Mouse (Mus musculus): ENCODE measurements around the gene Vil1. TPM values are rescaled to one million over a fixed set of nuclear protein-coding genes. Genes with fewer than 3 reads are reported as not detected.

The Vil1 gene
- total RNA-seq, 1 experiment: 1.2 TPM

GRCm38 (mm10) chr1:74397268-74397918, 11.8 kb upstream of the Vil1 start:
- Histone ChIP-seq H3K27ac (ENCODE audit: insufficient read depth, low read depth, low read length, poor library complexity, severe bottlenecking) (peak overlapping the region; percentile 79), H3K9ac (ENCODE audit: insufficient read depth, low read depth, low read length, poor library complexity, severe bottlenecking) (peak overlapping the region; percentile 71), H3K4me1 (ENCODE audit: control insufficient read depth in 2 of 2, insufficient read depth in 2 of 2, low read length in 2 of 2, poor library complexity in 1 of 2) (peaks cover 0 to 17% of the 10 kb centered on the region in 2 experiments; a peak in 1 of 4 replicates), H3K9me3 (ENCODE audit: control insufficient read depth, insufficient read depth, low read depth, low read length) (no peaks in the 10 kb centered on the region), H3K36me3 (ENCODE audit: control insufficient read depth, insufficient read depth, low read length, poor library complexity, severe bottlenecking) (peaks cover 14% of the 10 kb centered on the region; the same call in 1 of the 2 replicates), H3K4me3 (ENCODE audit: insufficient read depth in 1 of 2, low read depth in 1 of 2, low read length in 2 of 2, poor library complexity in 1 of 2, severe bottlenecking in 1 of 2) (peak overlapping the region; percentile 45 to 61)
- TF ChIP-seq MAFK (IDR thresholded peaks at IDR 0.05; ENCODE audit: insufficient read depth, low read depth, low read length) (no peak), HCFC1 (IDR thresholded peaks at IDR 0.05; ENCODE audit: borderline replicate concordance, insufficient read depth, low read length) (0 out of 2 replicates have a peak, but pooled peaks have one; percentile 50), CHD2 (IDR thresholded peaks at IDR 0.05; ENCODE audit: low read depth, low read length) (no peak), ZC3H11A (IDR thresholded peaks at IDR 0.05; ENCODE audit: borderline replicate concordance, low read depth, low read length) (no peak)
- DNase-seq (ENCODE audit: low read depth, low spot score): peak; percentile 86
- in situ Hi-C loops (cut with MboI; ENCODE audit: low sequenced_read_pairs in 2 of 2, unreplicated experiment in 2 of 2): no loop called here

DNA sequence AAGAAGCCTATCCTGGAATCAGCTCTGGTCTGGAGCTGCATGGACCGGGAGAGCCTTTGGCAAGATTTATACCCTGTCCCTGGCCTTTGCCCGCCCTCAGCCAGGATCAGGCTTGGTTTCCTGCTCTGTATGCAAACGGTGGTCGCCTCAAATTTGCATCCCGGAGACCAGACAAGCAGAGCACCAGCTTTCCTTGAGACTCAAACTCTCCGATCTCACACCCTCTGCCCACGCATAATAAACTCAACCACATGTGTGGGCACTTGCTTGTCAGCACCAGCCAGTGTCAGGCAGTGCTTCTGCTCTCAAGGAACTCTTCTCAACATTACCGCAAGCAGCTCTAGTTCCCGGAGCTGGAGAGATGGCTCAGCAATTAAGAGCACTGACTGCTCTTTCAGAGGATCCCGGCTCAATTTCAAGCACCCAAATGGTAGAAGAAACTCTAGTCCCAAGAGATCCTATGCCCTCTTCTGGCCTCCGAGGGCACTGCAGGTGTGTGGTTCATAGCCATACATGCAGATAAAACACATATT, 11.2 kb upstream of the Vil1 start:
- peaks cover 0 to 13% of the 10 kb centered on the region in 2 experiments; a peak in 1 of 4 replicates for H3K4me1 ChIP-seq (ENCODE audit: control insufficient read depth in 2 of 2, insufficient read depth in 2 of 2, low read length in 2 of 2, poor library complexity in 1 of 2)
- H3K9ac ChIP-seq (ENCODE audit: insufficient read depth, low read depth, low read length, poor library complexity, severe bottlenecking): peak overlapping the region; percentile 71
- H3K9me3 ChIP-seq (ENCODE audit: control insufficient read depth, insufficient read depth, low read depth, low read length): no peaks in the 10 kb centered on the region
- DNase-seq (ENCODE audit: low read depth, low spot score): peak; percentile 63
- in situ Hi-C loops (cut with MboI; ENCODE audit: low sequenced_read_pairs in 2 of 2, unreplicated experiment in 2 of 2): no loop called here
- H3K36me3 ChIP-seq (ENCODE audit: control insufficient read depth, insufficient read depth, low read length, poor library complexity, severe bottlenecking): peaks cover 14% of the 10 kb centered on the region; the same call in 1 of the 2 replicates
- TF ChIP-seq CHD2 (IDR thresholded peaks at IDR 0.05; ENCODE audit: low read depth, low read length) (no peak), ZNF384 (IDR thresholded peaks at IDR 0.05; ENCODE audit: low read depth, low read length) (no peak), ZC3H11A (IDR thresholded peaks at IDR 0.05; ENCODE audit: borderline replicate concordance, low read depth, low read length) (0 out of 2 replicates have a peak, but pooled peaks have one; percentile 13), MAFK (IDR thresholded peaks at IDR 0.05; ENCODE audit: insufficient read depth, low read depth, low read length) (no peak), HCFC1 (IDR thresholded peaks at IDR 0.05; ENCODE audit: borderline replicate concordance, insufficient read depth, low read length) (no peak)
- H3K4me3 ChIP-seq (ENCODE audit: insufficient read depth in 1 of 2, low read depth in 1 of 2, low read length in 2 of 2, poor library complexity in 1 of 2, severe bottlenecking in 1 of 2): peak overlapping the region; percentile 45 to 61
- peak overlapping the region; percentile 56 for H3K27ac ChIP-seq (ENCODE audit: insufficient read depth, low read depth, low read length, poor library complexity, severe bottlenecking)

GRCm38 (mm10) chr1:74400531-74400930, 8.6 kb upstream of the Vil1 start:
- no peak for TF ChIP-seq ZNF384 (IDR thresholded peaks at IDR 0.05; ENCODE audit: low read depth, low read length)
- TF ChIP-seq HCFC1 (IDR thresholded peaks at IDR 0.05; ENCODE audit: borderline replicate concordance, insufficient read depth, low read length): no peak
- TF ChIP-seq MAFK (IDR thresholded peaks at IDR 0.05; ENCODE audit: insufficient read depth, low read depth, low read length): no peak
- TF ChIP-seq ZC3H11A (IDR thresholded peaks at IDR 0.05; ENCODE audit: borderline replicate concordance, low read depth, low read length): no peak
- no peak for TF ChIP-seq CHD2 (IDR thresholded peaks at IDR 0.05; ENCODE audit: low read depth, low read length)
- in situ Hi-C loops (cut with MboI; ENCODE audit: low sequenced_read_pairs in 2 of 2, unreplicated experiment in 2 of 2): no loop called here

DNA sequence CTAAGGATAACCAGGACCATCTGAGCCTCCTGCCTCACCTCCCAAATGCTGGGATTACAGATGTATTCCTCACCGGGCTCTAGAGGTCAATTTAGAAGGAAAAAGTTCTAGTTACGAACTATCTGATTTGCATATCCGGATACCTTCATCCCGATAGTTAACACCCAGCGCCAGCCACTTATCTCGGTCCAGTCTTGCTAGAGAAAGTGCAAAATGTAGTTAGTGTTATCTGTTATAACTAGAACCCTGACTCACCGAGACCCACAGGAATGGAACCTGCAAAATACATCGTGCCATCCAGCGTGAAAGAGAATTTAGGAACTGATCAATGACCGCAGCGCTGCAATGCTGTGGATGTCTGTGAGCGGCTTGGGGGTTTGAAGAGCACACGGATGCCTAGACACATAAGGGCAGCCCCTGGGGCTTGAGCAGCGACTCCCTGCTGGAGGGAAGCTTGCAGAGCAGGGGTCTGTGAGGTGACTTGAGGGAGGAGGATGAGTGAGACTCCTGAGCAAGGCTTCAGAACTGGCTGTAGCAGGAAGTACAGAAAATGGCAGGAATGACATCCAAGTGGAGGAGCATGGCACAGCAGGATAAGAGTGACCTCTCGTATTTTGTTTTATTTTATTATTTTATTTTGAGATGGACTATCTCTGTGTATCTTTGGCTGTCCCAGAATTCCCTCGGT, 8.0 kb upstream of the Vil1 start:
- no peak for TF ChIP-seq ZC3H11A (IDR thresholded peaks at IDR 0.05; ENCODE audit: borderline replicate concordance, low read depth, low read length)
- TF ChIP-seq ZNF384 (IDR thresholded peaks at IDR 0.05; ENCODE audit: low read depth, low read length): no peak
- TF ChIP-seq MAFK (IDR thresholded peaks at IDR 0.05; ENCODE audit: insufficient read depth, low read depth, low read length): no peak
- no peak for TF ChIP-seq HCFC1 (IDR thresholded peaks at IDR 0.05; ENCODE audit: borderline replicate concordance, insufficient read depth, low read length)
- no peak for TF ChIP-seq CHD2 (IDR thresholded peaks at IDR 0.05; ENCODE audit: low read depth, low read length)
- H3K27ac ChIP-seq (ENCODE audit: insufficient read depth, low read depth, low read length, poor library complexity, severe bottlenecking): no peak overlapping the region
- H3K4me3 ChIP-seq (ENCODE audit: insufficient read depth in 1 of 2, low read depth in 1 of 2, low read length in 2 of 2, poor library complexity in 1 of 2, severe bottlenecking in 1 of 2): no peak overlapping the region
- no peak for DNase-seq (ENCODE audit: low read depth, low spot score)
- peaks cover 0 to 3% of the 10 kb centered on the region in 2 experiments; a peak in 1 of 4 replicates for H3K4me1 ChIP-seq (ENCODE audit: control insufficient read depth in 2 of 2, insufficient read depth in 2 of 2, low read length in 2 of 2, poor library complexity in 1 of 2)
- in situ Hi-C loops (cut with MboI; ENCODE audit: low sequenced_read_pairs in 2 of 2, unreplicated experiment in 2 of 2): no loop called here
- no peak overlapping the region for H3K9ac ChIP-seq (ENCODE audit: insufficient read depth, low read depth, low read length, poor library complexity, severe bottlenecking)
- H3K9me3 ChIP-seq (ENCODE audit: control insufficient read depth, insufficient read depth, low read depth, low read length): no peaks in the 10 kb centered on the region
- no peaks in the 10 kb centered on the region for H3K36me3 ChIP-seq (ENCODE audit: control insufficient read depth, insufficient read depth, low read length, poor library complexity, severe bottlenecking)

More at GRCm38 (mm10) chr1:74400531-74400930, 8.6 kb upstream of the Vil1 start:
- Histone ChIP-seq H3K27ac (ENCODE audit: insufficient read depth, low read depth, low read length, poor library complexity, severe bottlenecking) (no peak overlapping the region), H3K4me1 (ENCODE audit: control insufficient read depth in 2 of 2, insufficient read depth in 2 of 2, low read length in 2 of 2, poor library complexity in 1 of 2) (peaks cover 0 to 3% of the 10 kb centered on the region in 2 experiments; a peak in 1 of 4 replicates), H3K9me3 (ENCODE audit: control insufficient read depth, insufficient read depth, low read depth, low read length) (no peaks in the 10 kb centered on the region), H3K9ac (ENCODE audit: insufficient read depth, low read depth, low read length, poor library complexity, severe bottlenecking) (no peak overlapping the region), H3K4me3 (ENCODE audit: insufficient read depth in 1 of 2, low read depth in 1 of 2, low read length in 2 of 2, poor library complexity in 1 of 2, severe bottlenecking in 1 of 2) (no peak overlapping the region), H3K36me3 (ENCODE audit: control insufficient read depth, insufficient read depth, low read length, poor library complexity, severe bottlenecking) (no peaks in the 10 kb centered on the region)
- DNase-seq (ENCODE audit: low read depth, low spot score): no peak

Data from ES-E14 (cell line).